Mouse (Mus musculus) T-cell, adult 2 months (primary cell): ENCODE measurements around the gene Reep3.
A peak's percentile ranks its signal among the peaks of the same experiment; 100 is the strongest.
"Not testable (repeated sequence)": the region's sequence is repeated elsewhere in the genome, so short reads cannot be mapped to it uniquely, and the experiment has no call there.

Source experiments
- DNase-seq: peaks from one replicate; pipeline ENCODE4 v3.0.0; 2022; ENCODE audit warnings: low spot score

Gene Reep3

GRCm38 (mm10) chr10:67096621-67097436 lies at the start of gene Reep3:
Gene Reep3, minus strand, starts transcription at chr10:67096945.
- DNase-seq = peak; percentile 50

GRCm38 (mm10) chr10:67145623-67146022 lies 48.9 kb upstream of the Reep3 start:
- no peak for DNase-seq

- no peak for DNase-seq
Observed at GRCm38 (mm10) chr10:67144269-67144668, 47.5 kb upstream of the Reep3 start.

- DNase-seq = no peak
Observed at GRCm38 (mm10) chr10:67143661-67144060, 46.9 kb upstream of the Reep3 start.

- no peak for DNase-seq
Observed at GRCm38 (mm10) chr10:67137437-67137836, 40.7 kb upstream of the Reep3 start.

- DNase-seq = no peak
Observed at GRCm38 (mm10) chr10:67134322-67134721, 37.6 kb upstream of the Reep3 start.

- DNase-seq = no peak
Observed at GRCm38 (mm10) chr10:67131709-67132108, 35.0 kb upstream of the Reep3 start.

- no peak for DNase-seq
Observed at GRCm38 (mm10) chr10:67129531-67129930, 32.8 kb upstream of the Reep3 start.

- DNase-seq = peak; percentile 28
Observed at GRCm38 (mm10) chr10:67126859-67127758, 30.4 kb upstream of the Reep3 start.

GRCm38 (mm10) chr10:67126061-67126858 lies 29.5 kb upstream of the Reep3 start:
- peak; percentile 11 for DNase-seq

- DNase-seq = no peak
Observed at GRCm38 (mm10) chr10:67124156-67124555, 27.4 kb upstream of the Reep3 start.

- DNase-seq = no peak
Observed at GRCm38 (mm10) chr10:67123756-67124155, 27.0 kb upstream of the Reep3 start.

- no peak for DNase-seq
Observed at GRCm38 (mm10) chr10:67120640-67121039, 23.9 kb upstream of the Reep3 start.

GRCm38 (mm10) chr10:67120180-67120579 lies 23.4 kb upstream of the Reep3 start:
- no peak for DNase-seq

GRCm38 (mm10) chr10:67119291-67119690 lies 22.5 kb upstream of the Reep3 start:
- no peak for DNase-seq

GRCm38 (mm10) chr10:67116251-67116650 lies 19.5 kb upstream of the Reep3 start:
- no peak for DNase-seq

GRCm38 (mm10) chr10:67115666-67116091 lies 18.9 kb upstream of the Reep3 start:
- no peak for DNase-seq

- DNase-seq = no peak
Observed at GRCm38 (mm10) chr10:67115115-67115514, 18.4 kb upstream of the Reep3 start.

- DNase-seq = no peak
Observed at GRCm38 (mm10) chr10:67113833-67114232, 17.1 kb upstream of the Reep3 start.

- DNase-seq = not testable (repeated sequence)
Observed at GRCm38 (mm10) chr10:67112967-67113366, 16.2 kb upstream of the Reep3 start.

- DNase-seq = no peak
Observed at GRCm38 (mm10) chr10:67111799-67112177, 15.0 kb upstream of the Reep3 start.
